Mouse (Mus musculus) liver, postnatal 0 days (tissue): ENCODE measurements around the gene Dbh. TPM values are rescaled to one million over a fixed set of nuclear protein-coding genes. Genes with fewer than 3 reads are reported as not detected.

Experiments used
- ATAC-seq: fragments of 200-750 bp; cut with Nextera tagmentation; 2 replicates; pipeline ENCODE4 v1.8.0; 2017; ENCODE audit warnings: mild to moderate bottlenecking, moderate library complexity
- DNase-seq: peaks from one replicate; pipeline ENCODE4 v3.0.0-alpha.2; 2016
- H3K27ac ChIP-seq: fragments of 300-500 bp; sonication (generic); 2 replicates; pipeline ENCODE4 v1.5.1; 2014; ENCODE audit warnings: antibody characterized with exemption, moderate library complexity, mild to moderate bottlenecking, low read depth
- H3K27me3 ChIP-seq: fragments of 300-500 bp; sonication (generic); 2 replicates; pipeline ENCODE4 v1.6.1; 2014; ENCODE audit warnings: low read length, control low read depth, mixed read lengths; ENCODE audit not compliant: insufficient read depth
- H3K36me3 ChIP-seq: fragments of 300-500 bp; sonication (generic); replicated peaks from 2 replicates; pipeline ENCODE4 v1.6.1; 2014; ENCODE audit warnings: mild to moderate bottlenecking, control low read depth, low read length, moderate library complexity, mixed read lengths; ENCODE audit not compliant: insufficient read depth
- H3K4me1 ChIP-seq: fragments of 300-500 bp; sonication (generic); 2 replicates; pipeline ENCODE4 v1.6.1; 2014; ENCODE audit warnings: antibody characterized with exemption, mild to moderate bottlenecking, control low read depth; ENCODE audit not compliant: insufficient read depth
- H3K4me2 ChIP-seq: fragments of 300-500 bp; sonication (generic); 2 replicates; pipeline ENCODE4 v1.6.1; 2014; ENCODE audit warnings: low read depth, mild to moderate bottlenecking, low read length, moderate library complexity, mixed read lengths
- H3K4me3 ChIP-seq: fragments of 300-500 bp; sonication (generic); 2 replicates; pipeline ENCODE4 v1.5.1; 2014; ENCODE audit warnings: low read depth, low read length
- H3K9ac ChIP-seq: fragments of 300-500 bp; sonication (generic); replicated peaks from 2 replicates; pipeline ENCODE4 v1.6.1; 2014; ENCODE audit warnings: mild to moderate bottlenecking, moderate library complexity
- H3K9me3 ChIP-seq: fragments of 300-500 bp; sonication (generic); 2 replicates; pipeline ENCODE4 v1.6.1; 2016; ENCODE audit warnings: mild to moderate bottlenecking, control low read depth, low read length, mixed read lengths
- CTCF ChIP-seq: sonication (generic); IDR thresholded peaks from 2 replicates; pipeline ENCODE4 v1.5.1; 2016; ENCODE audit warnings: antibody characterized with exemption, low read depth
- EP300 ChIP-seq: IDR thresholded peaks from 2 replicates; pipeline ENCODE4 v1.6.1; 2016; ENCODE audit warnings: antibody characterized with exemption, low read depth, mild to moderate bottlenecking
- WGBS: fragments of 180-500 bp; shearing (Covaris S2); extraction: QIAGEN DNeasy Blood & Tissue Kit; methylation state at CpG from one replicate; pipeline ENCODE4 v1.1.7; 2014; ENCODE audit not compliant: insufficient replicate concordance; 5-methylcytosine and 5-hydroxymethylcytosine counted together
- polyA plus RNA-seq: library from polyadenylated mRNA; unstranded; fragments of >200 nt; fragmentation: Nextera tagmentation; extraction: Ambion mirVana; gene quantifications from 2 replicates; pipeline ENCODE4 v1.2.1, GENCODE M21; 2015

Gene Dbh
- polyA plus RNA-seq, 1 experiment from 2014 or later: not detected

DNA sequence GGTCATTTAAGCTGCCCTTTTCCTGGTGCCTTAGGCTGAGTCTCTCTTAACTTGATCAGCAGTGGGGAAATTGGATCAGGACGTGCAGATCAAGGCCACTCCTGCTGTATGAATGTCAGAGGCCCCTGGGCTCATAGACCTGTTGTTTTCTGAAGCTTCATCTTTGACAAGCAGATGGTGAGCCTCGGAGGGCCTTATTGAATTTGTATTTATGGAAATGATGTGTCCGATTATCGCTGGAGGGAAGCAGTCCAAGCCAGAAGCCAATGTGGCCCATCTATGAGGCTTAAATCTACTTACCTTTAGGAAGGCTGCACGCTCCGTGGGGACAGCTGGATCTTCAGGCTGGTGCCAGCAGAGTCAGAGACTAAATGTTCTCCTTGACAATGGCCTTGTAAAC is 8.4 kb upstream of the Dbh start:
- no peaks in the 10 kb centered on the region for H3K4me1 ChIP-seq
- ATAC-seq (no peak), DNase-seq (no peak)
- H3K9ac ChIP-seq: no peak overlapping the region
- no peaks in the 10 kb centered on the region for H3K27me3 ChIP-seq
- H3K27ac ChIP-seq: no peak overlapping the region
- no peaks in the 10 kb centered on the region for H3K36me3 ChIP-seq
- no peak overlapping the region for H3K4me2 ChIP-seq
- H3K9me3 ChIP-seq: no peaks in the 10 kb centered on the region
- TF ChIP-seq CTCF: no peak
- TF ChIP-seq EP300: no peak
- H3K4me3 ChIP-seq: no peak overlapping the region
- 65% methylated on average over 6 of the region's 6 CpGs for WGBS

DNA sequence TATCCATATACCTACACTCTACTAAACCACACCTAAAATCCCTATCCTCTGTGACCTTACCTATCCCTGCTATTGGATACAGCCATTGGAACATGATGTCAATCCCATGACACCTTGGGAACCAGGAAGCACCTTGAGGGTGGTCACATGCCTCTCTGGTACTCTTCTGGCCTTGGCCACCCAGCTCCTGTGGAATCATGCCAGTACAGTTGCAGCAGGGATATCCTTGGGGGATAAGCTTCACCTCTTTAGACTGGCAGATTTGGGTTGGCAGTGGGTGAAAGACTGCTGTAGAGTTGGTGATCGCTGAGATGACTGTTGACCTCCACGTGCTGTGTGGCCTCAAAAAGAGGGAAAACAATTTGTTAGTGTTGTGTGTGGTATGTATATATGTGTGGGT is 3.5 kb upstream of the Dbh start:
- no peaks in the 10 kb centered on the region for H3K4me1 ChIP-seq
- H3K36me3 ChIP-seq: no peaks in the 10 kb centered on the region
- H3K27me3 ChIP-seq: no peaks in the 10 kb centered on the region
- no peak overlapping the region for H3K4me3 ChIP-seq
- no peak overlapping the region for H3K27ac ChIP-seq
- WGBS: 85% methylated on average over 2 of the region's 2 CpGs
- no peak for ATAC-seq
- no peak overlapping the region for H3K4me2 ChIP-seq
- H3K9me3 ChIP-seq: no peaks in the 10 kb centered on the region
- DNase-seq: no peak
- TF ChIP-seq CTCF: no peak
- TF ChIP-seq EP300: no peak
- no peak overlapping the region for H3K9ac ChIP-seq

DNA sequence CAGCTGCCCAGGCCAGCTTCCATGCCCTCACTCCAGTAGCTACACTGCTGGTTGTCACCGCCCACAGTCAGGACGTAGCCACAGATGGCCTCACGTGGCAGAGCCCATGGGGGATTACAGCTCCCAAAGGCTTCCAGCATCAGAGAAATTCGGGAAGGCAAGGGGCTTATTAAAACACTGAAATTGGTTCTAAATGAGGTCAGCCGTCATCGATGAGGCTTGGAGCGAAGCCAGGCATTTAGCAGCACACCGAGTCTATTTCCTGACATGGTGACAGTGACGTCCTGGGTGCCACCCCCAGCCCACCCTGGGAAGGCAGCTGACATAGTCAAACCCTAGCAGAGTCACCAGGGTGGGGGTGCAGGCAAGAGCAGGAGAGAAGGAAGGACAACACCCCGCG is 2.4 kb upstream of the Dbh start:
- Histone ChIP-seq H3K4me1 (no peaks in the 10 kb centered on the region), H3K27ac (no peak overlapping the region), H3K4me2 (no peak overlapping the region), H3K4me3 (no peak overlapping the region), H3K36me3 (no peaks in the 10 kb centered on the region), H3K9ac (no peak overlapping the region), H3K27me3 (no peaks in the 10 kb centered on the region), H3K9me3 (no peaks in the 10 kb centered on the region)
- DNase-seq (no peak), ATAC-seq (no peak)
- WGBS: 67% methylated on average over 11 of the region's 11 CpGs
- TF ChIP-seq CTCF (no peak), EP300 (no peak)

DNA sequence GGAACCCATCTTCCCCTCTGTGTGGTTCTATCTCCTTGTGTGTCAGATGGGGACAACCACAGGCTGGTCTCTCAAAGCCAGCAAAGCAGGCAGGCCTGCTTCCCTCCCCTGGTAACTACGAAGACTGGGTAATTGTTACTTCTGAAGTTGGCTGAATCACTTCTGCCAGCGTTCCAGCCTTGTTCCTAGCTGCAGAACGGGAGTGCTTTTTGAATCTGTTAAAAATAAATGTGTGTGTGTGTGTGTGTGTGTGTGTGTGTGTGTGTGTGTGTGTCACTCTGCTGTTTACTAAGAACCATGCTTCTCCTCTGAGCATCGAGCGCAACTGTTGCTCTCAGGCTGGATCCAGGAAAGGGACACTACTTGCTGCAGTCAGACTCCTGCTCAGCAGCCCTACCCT is 1.2 kb upstream of the Dbh start:
- Histone ChIP-seq H3K27me3 (no peaks in the 10 kb centered on the region), H3K36me3 (no peaks in the 10 kb centered on the region), H3K27ac (no peak overlapping the region), H3K9me3 (no peaks in the 10 kb centered on the region), H3K4me2 (no peak overlapping the region), H3K4me3 (no peak overlapping the region), H3K4me1 (no peaks in the 10 kb centered on the region), H3K9ac (no peak overlapping the region)
- TF ChIP-seq CTCF (no peak), EP300 (no peak)
- ATAC-seq (no peak), DNase-seq (no peak)
- WGBS: 70% methylated on average over 5 of the region's 5 CpGs

DNA sequence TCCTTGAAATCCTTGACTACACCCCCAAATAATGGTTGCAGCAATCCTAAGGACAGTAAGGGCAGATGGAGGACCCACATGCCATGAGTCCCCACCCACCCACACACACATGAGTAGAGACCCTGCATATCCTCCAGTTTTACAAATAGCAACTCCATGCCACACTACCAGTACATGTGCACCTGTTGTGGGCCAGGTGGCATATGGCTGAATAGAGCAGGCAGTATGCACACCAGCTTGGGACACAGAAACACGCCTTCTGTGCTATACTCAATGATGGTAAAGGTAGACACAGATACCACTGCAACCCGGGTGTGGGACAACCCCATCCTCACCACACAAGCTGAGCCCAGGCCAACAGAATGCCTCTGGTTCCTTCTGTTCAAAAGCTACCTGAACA is 1.0 kb downstream of the Dbh start:
- no peak overlapping the region for H3K4me2 ChIP-seq
- TF ChIP-seq EP300: no peak
- TF ChIP-seq CTCF: no peak
- 67% methylated on average over 2 of the region's 2 CpGs for WGBS

DNA sequence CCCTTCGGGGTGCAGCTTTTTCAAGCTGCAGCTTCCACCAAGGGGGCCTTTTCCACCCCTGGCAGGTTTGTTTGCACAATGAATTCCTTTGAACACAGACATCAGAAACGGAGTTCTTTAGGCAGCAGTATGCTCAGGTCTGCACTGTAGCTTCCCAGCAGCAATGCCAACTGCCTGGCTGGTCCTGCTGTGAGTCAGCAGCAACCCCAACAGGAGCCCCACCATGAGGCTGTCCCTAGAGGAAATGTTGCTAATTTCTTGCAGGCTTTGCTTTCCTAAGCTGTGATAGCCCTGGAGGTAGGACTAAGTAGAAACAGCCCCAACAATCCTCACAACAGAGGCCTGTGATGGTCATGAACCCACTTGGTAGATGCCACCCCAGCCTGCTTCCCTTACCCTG is 2.0 kb downstream of the Dbh start:
- no peak for ATAC-seq
- WGBS: 26% methylated on average over 2 of the region's 2 CpGs
- no peak for DNase-seq

More for the DNA sequence above, 1.0 kb downstream of the Dbh start:
- H3K36me3 ChIP-seq: no peaks in the 10 kb centered on the region
- no peaks in the 10 kb centered on the region for H3K9me3 ChIP-seq
- ATAC-seq (no peak), DNase-seq (no peak)
- H3K27ac ChIP-seq: no peak overlapping the region
- H3K4me3 ChIP-seq: no peak overlapping the region
- no peak overlapping the region for H3K9ac ChIP-seq
- H3K27me3 ChIP-seq: no peaks in the 10 kb centered on the region
- H3K4me1 ChIP-seq: no peaks in the 10 kb centered on the region

DNA sequence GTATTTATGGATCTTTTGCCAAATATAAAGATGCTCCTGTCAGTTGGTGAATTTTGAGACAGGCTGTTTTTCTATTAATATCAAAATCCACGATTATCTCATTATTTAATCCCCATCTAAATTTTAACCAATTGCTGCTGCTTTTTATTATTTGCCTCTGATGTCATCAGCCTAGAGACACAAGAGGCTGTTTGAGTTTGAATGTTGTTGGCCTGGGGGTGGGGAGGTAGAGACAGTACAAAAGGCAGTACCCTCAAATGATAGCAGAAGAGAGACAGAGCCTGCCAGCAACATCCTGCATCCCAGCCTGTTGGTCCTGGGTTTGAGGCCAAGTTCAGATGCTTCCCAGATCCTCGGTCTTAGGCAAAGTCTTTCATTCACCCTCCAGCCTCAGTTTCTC is 9.2 kb downstream of the Dbh start:
- H3K4me3 ChIP-seq: no peak overlapping the region
- H3K27me3 ChIP-seq: no peaks in the 10 kb centered on the region
- ATAC-seq (no peak), DNase-seq (no peak)
- H3K36me3 ChIP-seq: no peaks in the 10 kb centered on the region
- no peak overlapping the region for H3K9ac ChIP-seq
- no peak for TF ChIP-seq CTCF
- TF ChIP-seq EP300: no peak
- 62% methylated on average over 2 of the region's 2 CpGs for whole genome bisulfite sequencing
- no peaks in the 10 kb centered on the region for H3K9me3 ChIP-seq
- H3K27ac ChIP-seq: no peak overlapping the region
- H3K4me2 ChIP-seq: no peak overlapping the region
- H3K4me1 ChIP-seq: no peaks in the 10 kb centered on the region

More for the DNA sequence above, 2.0 kb downstream of the Dbh start:
- Histone ChIP-seq H3K36me3 (no peaks in the 10 kb centered on the region), H3K9me3 (no peaks in the 10 kb centered on the region), H3K27me3 (no peaks in the 10 kb centered on the region), H3K27ac (no peak overlapping the region), H3K4me3 (no peak overlapping the region), H3K9ac (no peak overlapping the region), H3K4me1 (no peaks in the 10 kb centered on the region), H3K4me2 (no peak overlapping the region)
- no peak for TF ChIP-seq CTCF
- TF ChIP-seq EP300: no peak
